Mouse (Mus musculus) neural tube, embryonic 11.5 days (tissue): ENCODE measurements around the gene Sec22a. TPM values are rescaled to one million over a fixed set of nuclear protein-coding genes. Genes with fewer than 3 reads are reported as not detected.

Experiments used
- ATAC-seq: fragments of 200-750 bp; cut with Nextera tagmentation; 2 replicates; pipeline ENCODE4 v1.8.0; 2017; ENCODE audit warnings: moderate number of reproducible peaks, mild to moderate bottlenecking, moderate TSS enrichment, moderate library complexity; ENCODE audit not compliant: insufficient read depth, low FRiP score, low TSS enrichment
- DNase-seq: peaks from one replicate; pipeline ENCODE4 v3.0.0-alpha.2; 2015; ENCODE audit warnings: low spot score
- H3K27ac ChIP-seq: fragments of 300-500 bp; sonication (generic); 2 replicates; pipeline ENCODE4 v1.5.1; 2014; ENCODE audit warnings: low read depth, mild to moderate bottlenecking, low read length
- H3K27me3 ChIP-seq: fragments of 300-500 bp; sonication (generic); 2 replicates; pipeline ENCODE4 v1.6.1; 2014; ENCODE audit warnings: mild to moderate bottlenecking, low read length, mixed read lengths; ENCODE audit not compliant: control insufficient read depth, insufficient read depth
- H3K36me3 ChIP-seq: fragments of 300-500 bp; sonication (generic); 2 replicates; pipeline ENCODE4 v1.6.1; 2014; ENCODE audit warnings: mild to moderate bottlenecking, low read length, moderate library complexity, mixed read lengths; ENCODE audit not compliant: control insufficient read depth, insufficient read depth
- H3K4me1 ChIP-seq: fragments of 300-500 bp; sonication (generic); 2 replicates; pipeline ENCODE4 v1.6.1; 2014; ENCODE audit warnings: low read length, mixed read lengths; ENCODE audit not compliant: control insufficient read depth, insufficient read depth
- H3K4me2 ChIP-seq: fragments of 300-500 bp; sonication (generic); 2 replicates; pipeline ENCODE4 v1.6.1; 2014; ENCODE audit warnings: low read depth, mild to moderate bottlenecking, moderate library complexity
- H3K4me3 ChIP-seq: fragments of 300-500 bp; sonication (generic); 2 replicates; pipeline ENCODE4 v1.5.1; 2014; ENCODE audit warnings: low read depth, low read length
- H3K9ac ChIP-seq: fragments of 300-500 bp; sonication (generic); 2 replicates; pipeline ENCODE4 v1.6.1; 2014; ENCODE audit warnings: mild to moderate bottlenecking, low read length
- H3K9me3 ChIP-seq: fragments of 300-500 bp; sonication (generic); 2 replicates; pipeline ENCODE4 v1.6.1; 2016; ENCODE audit warnings: low read length; ENCODE audit not compliant: control insufficient read depth
- WGBS: fragments of 180-500 bp; shearing (Covaris S2); extraction: QIAGEN DNeasy Blood & Tissue Kit; methylation state at CpG from one replicate; pipeline ENCODE4 v1.1.7; 2014; 5-methylcytosine and 5-hydroxymethylcytosine counted together
- polyA plus RNA-seq: library from polyadenylated mRNA; unstranded; fragments of >200 nt; fragmentation: Nextera tagmentation; extraction: Ambion mirVana; gene quantifications from 2 replicates; pipeline ENCODE4 v1.2.1, GENCODE M21; 2014

Sec22a gene
- polyA plus RNA-seq, 1 experiment from 2014 or later, result 35.3 TPM

DNA sequence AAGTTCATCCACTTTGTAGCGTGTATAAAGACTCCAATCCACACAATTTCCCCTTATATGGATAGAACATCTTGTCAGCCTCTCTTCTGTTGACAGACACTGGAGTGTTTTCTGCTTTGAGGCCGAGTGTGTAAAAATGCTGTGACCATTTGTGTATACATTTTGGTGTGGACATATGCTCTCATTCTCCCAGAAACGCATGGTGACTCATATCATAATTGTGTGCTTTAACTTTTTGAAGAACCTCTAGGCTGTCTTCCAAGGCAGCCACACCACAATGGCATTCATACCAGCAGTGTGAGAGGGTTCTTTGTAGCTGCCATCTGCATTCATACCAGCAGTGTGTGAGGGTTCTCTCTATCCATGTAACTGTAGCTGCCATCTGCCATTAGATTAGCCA, 21.9 kb upstream of the Sec22a start:
- ATAC-seq (no peak), DNase-seq (no peak)
- no peaks in the 10 kb centered on the region for H3K4me1 ChIP-seq
- H3K4me3 ChIP-seq, result no peak overlapping the region
- 91% methylated on average over 3 of the region's 3 CpGs for WGBS
- H3K9ac ChIP-seq, result no peak overlapping the region
- H3K4me2 ChIP-seq, result no peak overlapping the region
- H3K36me3 ChIP-seq, result no peaks in the 10 kb centered on the region
- H3K27me3 ChIP-seq, result no peaks in the 10 kb centered on the region
- no peaks in the 10 kb centered on the region for H3K9me3 ChIP-seq
- H3K27ac ChIP-seq, result no peak overlapping the region

DNA sequence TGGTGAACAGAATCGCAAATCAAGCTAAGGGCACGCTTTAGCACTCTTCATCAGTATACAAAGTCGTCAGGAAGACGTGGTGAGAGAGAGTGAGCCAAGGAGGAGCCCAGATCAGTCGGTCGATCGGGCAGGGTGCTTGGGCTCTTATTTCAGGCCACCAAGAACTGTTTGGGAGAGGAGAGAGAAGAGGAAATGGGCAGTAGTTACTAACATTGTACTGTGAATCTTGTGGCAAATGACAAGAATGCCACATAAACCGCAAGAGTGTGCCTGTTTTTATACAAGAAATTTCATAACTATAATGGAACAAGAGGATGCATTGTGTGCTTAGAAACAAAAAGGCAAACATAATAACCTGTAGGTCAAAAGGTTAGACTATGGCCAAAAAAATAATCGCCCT, 16.3 kb upstream of the Sec22a start:
- H3K4me2 ChIP-seq, result no peak overlapping the region
- 79% methylated on average over 9 of the region's 9 CpGs for WGBS
- ATAC-seq, result no peak
- H3K4me1 ChIP-seq, result no peaks in the 10 kb centered on the region
- H3K9ac ChIP-seq, result no peak overlapping the region
- DNase-seq, result no peak
- no peak overlapping the region for H3K4me3 ChIP-seq
- H3K27me3 ChIP-seq, result no peaks in the 10 kb centered on the region
- no peaks in the 10 kb centered on the region for H3K36me3 ChIP-seq
- no peak overlapping the region for H3K27ac ChIP-seq
- no peaks in the 10 kb centered on the region for H3K9me3 ChIP-seq

DNA sequence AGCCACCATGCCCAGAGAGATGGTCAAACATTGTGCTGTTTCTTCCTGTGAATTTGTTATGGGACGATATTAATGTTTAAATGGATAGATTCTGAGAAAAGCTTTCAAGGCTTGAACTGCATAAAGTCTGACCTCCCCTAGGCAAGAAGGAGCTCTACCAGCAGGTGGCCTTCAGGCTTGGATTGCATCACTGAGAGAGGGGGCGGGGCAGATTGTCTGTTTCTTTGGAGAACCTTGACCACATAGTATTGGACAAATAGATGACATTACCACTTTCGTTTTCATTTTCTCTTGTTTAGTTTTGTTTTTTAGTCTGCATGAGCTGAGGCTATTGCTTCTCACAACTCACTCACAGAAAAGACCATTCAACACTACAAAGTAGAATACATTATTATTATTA, 15.6 kb upstream of the Sec22a start:
- H3K4me1 ChIP-seq, result no peaks in the 10 kb centered on the region
- H3K9ac ChIP-seq, result no peak overlapping the region
- WGBS, result 82% methylated on average over 3 of the region's 3 CpGs
- no peaks in the 10 kb centered on the region for H3K9me3 ChIP-seq
- no peaks in the 10 kb centered on the region for H3K27me3 ChIP-seq
- no peaks in the 10 kb centered on the region for H3K36me3 ChIP-seq
- no peak overlapping the region for H3K27ac ChIP-seq
- no peak overlapping the region for H3K4me3 ChIP-seq
- no peak for DNase-seq
- no peak overlapping the region for H3K4me2 ChIP-seq
- ATAC-seq, result no peak

DNA sequence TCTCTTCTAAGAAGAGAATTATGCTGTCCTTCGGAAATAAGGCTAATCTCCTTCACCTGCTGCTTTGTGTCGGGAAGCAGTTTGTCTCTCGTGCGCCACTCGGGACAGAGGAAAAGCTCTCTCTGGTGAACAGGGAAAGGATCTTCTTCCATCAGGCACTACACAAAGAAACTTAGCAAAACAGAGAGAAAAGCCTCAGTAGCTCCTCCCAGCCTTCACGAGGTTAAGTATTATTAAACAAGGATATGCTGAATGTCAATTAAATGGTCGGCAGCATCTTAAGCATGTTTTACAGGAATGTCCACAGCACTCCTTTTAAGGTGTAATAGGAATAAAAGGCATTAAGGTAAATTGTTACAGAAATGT, 328 bp upstream of the Sec22a start:
- DNase-seq (no peak), ATAC-seq (0 out of 2 replicates have a peak, but pooled peaks have one; percentile 36)
- H3K27ac ChIP-seq, result no peak overlapping the region

DNA sequence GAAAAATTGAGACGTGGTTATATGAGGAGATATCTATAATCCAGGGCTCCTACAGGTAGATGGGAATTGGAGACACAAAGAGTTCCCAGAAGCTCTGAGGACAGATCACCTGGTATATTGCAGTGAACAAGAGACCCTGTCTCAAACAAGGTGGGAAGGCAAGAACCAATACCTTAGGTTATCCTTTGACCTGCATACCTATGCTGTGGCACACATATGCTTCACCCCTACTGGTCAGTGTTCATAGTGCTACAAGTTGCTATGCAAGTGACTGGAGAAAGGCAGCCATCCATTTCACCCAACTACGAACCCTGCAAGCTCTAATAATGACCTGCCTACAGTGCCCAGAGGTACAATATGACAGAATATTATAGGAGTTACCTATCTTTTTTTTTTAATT, 1.5 kb downstream of the Sec22a start:
- Histone ChIP-seq H3K9ac (no peak overlapping the region), H3K9me3 (no peaks in the 10 kb centered on the region), H3K4me1 (peaks cover 5% of the 10 kb centered on the region; the same call in 1 of the 2 replicates), H3K4me2 (no peak overlapping the region), H3K27ac (no peak overlapping the region), H3K27me3 (no peaks in the 10 kb centered on the region), H3K36me3 (no peaks in the 10 kb centered on the region), H3K4me3 (no peak overlapping the region)
- no peak for ATAC-seq
- WGBS, result 86% methylated on average over 2 of the region's 2 CpGs
- DNase-seq, result no peak

More for the DNA sequence above, 328 bp upstream of the Sec22a start:
- H3K9me3 ChIP-seq, result no peaks in the 10 kb centered on the region
- peak overlapping the region; percentile 66 for H3K9ac ChIP-seq
- H3K4me1 ChIP-seq, result peaks cover 5% of the 10 kb centered on the region; the same call in 1 of the 2 replicates
- WGBS, result 2% methylated on average over 7 of the region's 7 CpGs
- H3K4me2 ChIP-seq, result peak overlapping the region; percentile 81
- no peaks in the 10 kb centered on the region for H3K36me3 ChIP-seq
- H3K4me3 ChIP-seq, result peak overlapping the region; percentile 81
- no peaks in the 10 kb centered on the region for H3K27me3 ChIP-seq

DNA sequence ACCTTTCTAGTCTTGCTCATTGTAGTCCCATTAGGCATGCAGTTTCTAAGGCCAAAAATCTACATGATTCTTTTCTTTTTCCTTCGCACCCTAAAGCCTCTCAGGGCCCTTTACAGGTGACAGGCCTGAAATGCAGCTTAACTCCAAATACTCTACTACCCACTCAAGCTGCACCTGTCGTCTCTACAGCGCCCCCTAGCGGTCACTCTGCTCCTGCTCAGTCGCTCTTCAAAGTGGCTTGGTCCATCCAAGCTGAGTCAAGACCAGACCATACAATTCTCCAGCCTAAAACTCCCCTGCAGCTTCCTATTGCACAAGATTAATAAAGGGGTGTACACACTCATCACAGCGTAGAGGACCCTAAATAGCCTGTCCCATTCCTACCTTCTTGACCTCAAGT, 3.1 kb downstream of the Sec22a start:
- H3K9me3 ChIP-seq, result no peaks in the 10 kb centered on the region
- no peak overlapping the region for H3K4me2 ChIP-seq
- 24% methylated on average over 6 of the region's 6 CpGs for WGBS
- DNase-seq (peak; percentile 67), ATAC-seq (no peak)
- H3K9ac ChIP-seq, result no peak overlapping the region
- no peaks in the 10 kb centered on the region for H3K27me3 ChIP-seq
- H3K4me3 ChIP-seq, result no peak overlapping the region
- no peaks in the 10 kb centered on the region for H3K36me3 ChIP-seq
- H3K27ac ChIP-seq, result no peak overlapping the region
- peaks cover 5% of the 10 kb centered on the region; the same call in 1 of the 2 replicates for H3K4me1 ChIP-seq

DNA sequence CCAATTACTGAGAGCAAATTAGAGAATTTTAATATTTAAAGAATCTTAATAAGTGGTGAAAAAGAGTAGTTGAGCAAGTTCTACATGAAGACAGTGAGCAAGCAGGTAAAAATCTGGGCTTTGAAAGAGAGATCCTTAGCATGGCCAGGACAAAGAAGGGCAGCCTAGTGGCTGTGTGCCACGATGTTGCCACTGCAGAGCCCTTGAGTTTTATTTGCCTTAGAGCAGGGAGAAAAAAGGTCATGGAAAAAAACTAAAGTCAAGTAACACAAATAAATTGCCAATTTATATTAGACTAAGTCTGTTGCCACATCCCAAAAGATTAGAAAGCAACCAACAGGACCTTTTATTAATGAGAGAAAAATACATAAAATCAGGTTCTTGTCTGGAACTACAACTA, 6.3 kb downstream of the Sec22a start:
- Histone ChIP-seq H3K27me3 (no peaks in the 10 kb centered on the region), H3K4me3 (no peak overlapping the region), H3K4me2 (no peak overlapping the region), H3K9ac (no peak overlapping the region), H3K36me3 (no peaks in the 10 kb centered on the region), H3K27ac (no peak overlapping the region), H3K9me3 (no peaks in the 10 kb centered on the region), H3K4me1 (no peaks in the 10 kb centered on the region)
- no peak for ATAC-seq
- no peak for DNase-seq
- WGBS, result 94% methylated on average over 1 of the region's 1 CpGs

DNA sequence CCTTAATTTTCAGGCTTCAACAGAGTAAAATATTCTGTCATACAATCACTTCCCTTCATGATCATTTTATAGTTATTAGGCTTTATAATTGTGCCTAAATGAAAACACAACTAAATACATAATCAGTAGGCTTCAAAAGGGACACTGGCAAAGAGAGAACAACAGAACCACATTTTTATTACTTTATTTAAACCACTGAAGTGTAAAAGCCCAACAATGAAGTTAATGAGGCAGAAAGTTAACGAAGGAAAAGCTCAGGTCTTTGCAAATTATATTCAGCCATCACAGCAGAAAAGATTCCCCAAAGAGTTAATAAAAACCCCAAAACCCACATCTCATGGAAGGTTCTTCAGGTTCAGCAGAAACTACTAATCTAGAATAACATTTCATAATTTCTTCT, 33.3 kb downstream of the Sec22a start:
- DNase-seq (no peak), ATAC-seq (no peak)
- H3K4me1 ChIP-seq, result no peaks in the 10 kb centered on the region
- H3K9ac ChIP-seq, result no peak overlapping the region
- 44% methylated on average over 1 of the region's 1 CpGs for WGBS
- H3K9me3 ChIP-seq, result no peaks in the 10 kb centered on the region
- no peaks in the 10 kb centered on the region for H3K27me3 ChIP-seq
- no peak overlapping the region for H3K4me3 ChIP-seq
- no peak overlapping the region for H3K4me2 ChIP-seq
- no peaks in the 10 kb centered on the region for H3K36me3 ChIP-seq
- H3K27ac ChIP-seq, result no peak overlapping the region

DNA sequence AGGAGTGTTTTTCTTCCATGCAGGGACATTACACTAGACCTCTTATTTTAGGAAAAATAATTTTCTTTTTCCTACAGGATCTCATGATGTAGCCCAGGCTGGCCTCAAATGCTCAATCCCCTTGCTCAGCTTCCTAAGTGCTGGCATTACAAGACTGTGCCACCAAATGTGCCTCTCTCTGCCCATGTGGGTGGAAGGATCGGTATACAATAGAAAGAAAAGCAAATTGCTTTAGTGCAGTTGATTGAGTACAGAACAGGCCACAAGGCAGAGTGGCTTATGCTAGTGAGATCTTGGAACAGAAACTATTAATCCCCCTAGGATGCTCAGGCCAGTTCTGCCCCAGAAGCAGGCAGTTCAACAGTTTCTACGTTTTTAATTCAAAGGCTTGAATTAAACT, 43.9 kb downstream of the Sec22a start:
- ATAC-seq (no peak), DNase-seq (no peak)
- H3K4me1 ChIP-seq, result no peaks in the 10 kb centered on the region
- H3K9me3 ChIP-seq, result no peaks in the 10 kb centered on the region
- H3K9ac ChIP-seq, result no peak overlapping the region
- H3K4me2 ChIP-seq, result no peak overlapping the region
- H3K4me3 ChIP-seq, result no peak overlapping the region
- no peaks in the 10 kb centered on the region for H3K36me3 ChIP-seq
- H3K27me3 ChIP-seq, result no peaks in the 10 kb centered on the region
- H3K27ac ChIP-seq, result no peak overlapping the region
- 75% methylated on average over 2 of the region's 2 CpGs for WGBS
